Mouse (Mus musculus): ENCODE measurements around the gene Dnajb5.

GRCm38 (mm10) chr4:42945445-42945844, 4.2 kb upstream of the Dnajb5 start:
- TF ChIP-seq CTCF (conservative IDR thresholded peaks at IDR 0.05; ENCODE audit: insufficient read depth, insufficient read length, low read depth, low read length) (no peak), POLR2A (IDR thresholded peaks at IDR 0.05; ENCODE audit: low read depth, low read length) (no peak)
